Mouse (Mus musculus): ENCODE measurements around the gene Iqgap3. TPM values are rescaled to one million over a fixed set of nuclear protein-coding genes. Genes with fewer than 3 reads are reported as not detected.

Iqgap3 gene
- total RNA-seq, 2 experiments from 2014 or later = 14.8 to 16.8 TPM

DNA sequence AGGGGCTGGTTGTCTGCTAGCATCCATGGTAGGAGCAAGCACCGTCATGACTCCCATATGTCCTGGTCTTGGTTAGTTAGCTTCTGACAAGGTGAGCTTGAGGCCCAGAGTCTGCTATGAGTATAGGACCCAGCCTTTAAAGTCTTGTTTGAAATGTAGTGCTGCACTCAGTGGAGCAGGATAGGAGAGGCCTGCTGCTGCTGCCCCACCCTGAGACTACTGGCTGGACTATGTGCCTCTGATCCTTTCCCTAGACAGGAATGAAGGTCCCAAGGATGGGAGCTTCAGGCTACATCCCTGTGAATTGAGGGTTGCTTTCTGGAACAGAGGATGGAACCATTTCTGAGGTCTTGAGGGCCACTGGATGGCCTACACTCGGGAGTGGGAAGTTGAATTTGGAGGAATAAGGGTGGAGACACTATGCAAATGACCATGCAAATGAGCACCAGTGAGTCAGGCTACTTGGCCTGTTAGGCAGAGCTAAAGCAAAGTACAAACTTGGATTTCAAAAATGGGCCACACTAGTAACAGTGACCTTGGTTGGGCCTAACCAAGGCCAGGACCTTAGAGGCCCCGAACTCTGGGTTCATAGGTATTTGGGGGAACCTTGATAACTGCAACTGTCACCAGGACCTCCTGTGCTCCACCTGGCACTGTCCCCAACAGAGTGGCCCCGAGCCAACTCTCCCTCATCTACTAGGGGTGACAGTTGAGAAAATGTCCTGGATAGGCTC lies 67.2 kb downstream of the Iqgap3 start:
- DNase-seq (ENCODE audit: low spot score in 2 of 2) = peak in 1 of 2 experiments; percentile 44

DNA sequence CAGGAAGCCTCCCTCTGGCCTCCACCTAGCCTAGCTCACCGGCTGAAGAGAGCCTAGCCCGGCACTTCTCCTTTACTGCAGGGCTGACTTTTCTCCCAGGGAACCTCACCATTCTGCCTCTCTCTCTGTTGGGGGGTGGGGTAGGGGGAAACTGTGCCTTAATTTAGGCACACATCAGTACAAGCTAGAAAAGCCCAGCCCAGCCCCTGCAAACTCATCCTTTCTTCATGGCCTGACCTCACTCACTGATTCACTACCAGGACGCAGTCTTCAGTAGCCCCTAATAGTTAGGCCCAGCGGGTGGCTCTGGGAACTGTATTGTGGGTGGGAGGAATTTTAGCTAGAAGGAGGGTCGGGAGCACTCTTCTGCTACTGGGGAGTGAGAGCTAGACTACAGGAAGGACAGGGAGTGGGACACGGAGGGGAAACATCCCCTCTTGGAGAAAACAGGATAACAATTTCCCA lies 67.8 kb downstream of the Iqgap3 start:
- DNase-seq (ENCODE audit: low spot score in 2 of 2) = no peak

DNA sequence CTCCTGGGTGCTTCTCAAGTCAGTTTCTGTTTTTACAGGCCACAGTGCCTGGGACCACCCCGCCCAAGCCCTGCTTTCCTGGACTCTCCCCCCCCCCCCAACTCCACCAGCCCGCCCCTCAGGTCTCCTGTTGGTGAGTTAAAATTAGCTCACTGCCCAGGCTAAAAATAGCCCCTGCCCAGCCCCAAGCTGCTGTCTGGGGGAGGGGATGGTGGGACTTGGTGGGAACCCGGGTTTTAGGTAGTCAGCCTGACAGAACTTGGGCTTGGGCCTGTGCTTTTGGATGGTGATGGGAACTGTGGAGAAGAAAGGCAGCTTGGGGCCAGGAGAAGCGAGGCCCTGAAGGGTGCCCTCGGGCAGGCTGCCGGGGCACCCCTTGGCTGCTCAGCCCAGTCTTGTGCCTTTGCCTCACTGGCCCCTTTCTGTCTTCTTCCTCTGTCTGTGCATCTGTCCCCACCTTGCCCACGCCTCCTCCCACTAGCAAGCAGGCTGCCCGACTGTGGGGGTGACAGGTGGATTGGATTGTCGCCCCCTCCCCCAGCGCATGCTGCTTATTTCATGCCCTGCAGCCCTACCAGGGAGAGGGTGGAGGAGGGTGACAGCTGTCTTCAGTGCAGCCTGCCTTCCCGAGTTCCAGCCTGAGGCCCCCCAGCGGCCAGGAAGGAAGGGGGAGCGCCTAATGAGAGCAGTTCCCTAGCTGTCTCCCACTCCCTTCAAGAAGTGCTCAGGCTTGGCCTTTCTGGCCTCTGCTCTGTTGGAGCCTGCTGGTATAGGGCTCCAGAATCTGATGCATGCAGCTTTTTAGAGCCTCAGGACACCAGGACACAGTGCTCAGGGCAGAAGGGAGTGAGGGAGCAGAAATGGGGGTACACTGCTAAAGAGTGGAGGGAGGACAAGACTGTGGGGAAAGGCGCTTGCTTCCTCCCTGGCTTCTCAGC lies 68.6 kb downstream of the Iqgap3 start:
- peak in 1 of 2 experiments; percentile 48 for DNase-seq (ENCODE audit: low spot score in 2 of 2)

DNA sequence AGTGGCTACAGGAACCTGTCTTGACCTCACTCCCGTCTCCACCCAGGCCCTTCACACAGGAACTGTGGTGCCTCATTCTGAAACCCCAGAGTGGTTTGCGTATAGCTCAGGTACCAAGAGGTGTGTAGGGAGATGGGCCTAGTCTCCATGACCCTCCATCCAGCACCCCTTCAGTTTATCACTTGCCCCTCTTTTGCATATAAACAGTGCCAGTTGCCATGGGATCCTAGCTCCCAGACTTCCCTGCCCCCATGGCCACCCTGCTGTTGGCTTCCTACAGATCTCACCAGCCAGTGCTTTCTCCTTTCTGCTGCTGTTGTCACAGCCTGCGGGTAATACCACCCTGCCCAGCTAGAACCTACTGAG lies 69.2 kb downstream of the Iqgap3 start:
- no peak for DNase-seq (ENCODE audit: low spot score in 2 of 2)

DNA sequence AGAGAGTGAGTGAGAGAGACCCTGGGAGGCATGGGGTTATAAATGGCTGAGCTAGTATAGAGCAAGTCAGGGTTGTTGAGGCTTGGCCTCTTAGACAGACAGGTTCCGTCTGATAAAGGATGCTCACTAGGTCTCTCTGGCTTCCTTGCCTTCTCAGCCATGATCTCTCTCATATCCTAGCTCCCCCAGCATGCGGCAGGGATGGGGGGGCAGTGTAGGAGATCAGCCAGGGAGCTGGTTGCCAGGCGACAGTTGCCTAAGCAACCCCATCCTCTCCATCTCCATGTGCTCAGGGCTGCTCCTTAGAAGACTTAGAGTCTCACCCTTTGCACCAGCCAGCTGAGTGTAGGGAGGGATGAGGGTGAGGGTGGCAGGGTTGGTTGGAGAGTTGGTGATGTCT lies 70.3 kb downstream of the Iqgap3 start:
- no peak for DNase-seq (ENCODE audit: low spot score in 2 of 2)

DNA sequence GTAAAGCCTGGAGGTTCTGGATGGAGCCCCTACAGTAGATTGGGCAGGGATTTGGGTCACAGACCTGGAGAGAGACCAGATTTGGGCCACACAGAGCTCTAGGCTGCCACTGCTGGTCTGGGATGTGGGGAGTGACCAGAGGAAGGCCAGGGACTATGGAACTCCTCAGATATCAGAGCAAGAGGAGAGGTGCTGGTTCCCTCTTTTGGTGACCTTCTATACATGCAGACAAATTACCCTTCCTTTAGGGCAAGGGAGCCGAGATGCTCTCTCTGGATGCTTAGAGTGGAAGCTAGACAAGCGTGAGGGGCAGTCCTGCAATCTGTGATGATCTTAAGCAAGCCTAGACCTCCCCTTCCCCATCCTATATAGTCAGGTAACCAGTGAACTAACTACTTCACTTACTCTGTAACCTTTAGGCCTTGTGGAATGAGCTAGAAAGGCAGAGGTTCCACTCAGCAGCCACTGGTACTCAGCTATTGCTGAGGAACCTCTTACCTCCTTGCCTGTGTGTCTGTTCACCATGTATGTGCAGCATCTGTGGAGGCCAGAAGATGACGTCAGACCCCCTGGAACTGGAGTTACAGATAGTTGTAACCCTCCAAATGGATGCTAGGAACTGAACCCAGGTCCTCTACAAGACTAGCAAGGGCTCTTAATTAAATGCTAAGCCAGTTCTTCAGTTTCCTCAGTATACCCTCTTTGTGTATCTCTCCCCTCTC lies 71.7 kb downstream of the Iqgap3 start:
- DNase-seq (ENCODE audit: low spot score in 2 of 2) = no peak

DNA sequence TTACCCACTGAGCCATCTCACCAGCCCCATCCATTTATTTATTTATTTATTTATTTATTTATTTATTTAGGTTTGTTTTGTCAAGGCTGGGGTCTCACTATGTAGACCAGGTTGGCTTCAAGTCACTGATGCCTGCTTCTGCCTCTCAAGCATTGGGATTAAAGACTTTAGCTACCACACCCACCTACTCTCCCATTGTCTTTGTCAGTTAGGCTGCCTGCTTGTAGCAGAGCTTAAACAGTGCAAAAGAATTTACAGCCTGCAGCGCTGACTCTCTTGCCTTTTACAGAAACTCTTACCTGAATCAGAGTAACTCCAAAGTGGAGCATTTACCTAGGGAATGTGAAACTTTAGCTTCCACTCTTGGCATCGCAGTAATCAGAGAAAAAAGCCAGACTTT lies 72.5 kb downstream of the Iqgap3 start:
- no peak for DNase-seq (ENCODE audit: low spot score in 2 of 2)

DNA sequence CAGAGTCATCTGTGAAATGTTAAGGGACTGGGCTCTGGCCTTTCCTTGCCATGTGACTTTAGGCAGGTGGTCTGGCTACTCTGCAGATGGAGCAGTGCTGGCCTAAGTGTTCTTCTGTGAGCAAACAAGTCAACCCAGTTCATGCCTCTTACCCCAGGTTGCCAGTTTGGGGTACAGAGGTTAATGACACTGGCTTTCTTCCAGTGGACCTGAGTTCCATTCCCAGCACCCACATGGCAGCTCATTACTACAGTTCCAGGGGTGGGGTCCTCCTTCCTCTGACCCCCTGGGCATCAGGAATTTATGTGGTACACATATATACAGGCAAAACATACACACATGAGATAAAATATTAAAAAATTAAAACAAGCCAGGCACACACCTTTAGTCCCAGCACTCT lies 75.0 kb downstream of the Iqgap3 start:
- no peak for DNase-seq (ENCODE audit: low spot score in 2 of 2)

DNA sequence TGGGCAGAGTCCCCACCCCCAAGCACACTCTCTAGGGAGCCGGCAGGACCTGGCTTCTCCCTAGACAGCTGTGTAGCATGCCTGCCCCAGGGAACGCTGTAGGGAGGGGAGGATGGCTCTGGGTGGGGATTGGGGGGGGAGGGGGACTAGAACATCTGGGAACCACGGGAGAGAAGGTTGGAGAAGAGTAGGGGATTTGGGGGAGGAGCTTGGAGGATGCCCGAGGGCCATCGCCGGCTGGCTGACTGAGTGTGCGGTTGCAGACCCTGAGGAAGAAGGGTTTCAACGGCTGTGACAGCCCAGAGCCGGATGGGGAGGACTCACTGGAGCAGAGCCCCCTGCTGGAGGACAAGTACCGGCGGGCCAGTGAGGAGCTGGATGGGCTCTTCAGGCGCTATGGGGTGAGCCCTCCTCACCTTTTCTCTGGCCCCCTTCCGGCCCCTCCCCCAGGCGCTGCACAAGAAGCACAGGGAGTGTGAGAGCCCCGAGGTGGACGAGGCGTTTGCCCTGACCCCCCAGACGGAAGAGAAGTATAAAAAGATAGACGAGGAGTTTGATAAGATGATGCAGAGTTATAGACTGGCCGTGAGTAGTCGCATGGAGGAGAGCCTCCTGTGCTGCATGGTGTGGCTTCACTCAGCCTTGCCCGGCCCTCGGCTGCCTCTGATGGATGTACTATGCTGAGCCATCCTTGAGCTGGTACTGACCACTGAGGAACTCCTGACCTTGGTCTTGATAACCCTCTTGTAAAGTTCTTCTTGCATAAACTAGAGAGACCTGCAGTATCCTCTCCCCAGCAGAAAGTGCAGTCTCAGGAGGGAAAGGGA lies 76.2 kb downstream of the Iqgap3 start:
- peak in 1 of 2 experiments; percentile 53 for DNase-seq (ENCODE audit: low spot score in 2 of 2)

DNA sequence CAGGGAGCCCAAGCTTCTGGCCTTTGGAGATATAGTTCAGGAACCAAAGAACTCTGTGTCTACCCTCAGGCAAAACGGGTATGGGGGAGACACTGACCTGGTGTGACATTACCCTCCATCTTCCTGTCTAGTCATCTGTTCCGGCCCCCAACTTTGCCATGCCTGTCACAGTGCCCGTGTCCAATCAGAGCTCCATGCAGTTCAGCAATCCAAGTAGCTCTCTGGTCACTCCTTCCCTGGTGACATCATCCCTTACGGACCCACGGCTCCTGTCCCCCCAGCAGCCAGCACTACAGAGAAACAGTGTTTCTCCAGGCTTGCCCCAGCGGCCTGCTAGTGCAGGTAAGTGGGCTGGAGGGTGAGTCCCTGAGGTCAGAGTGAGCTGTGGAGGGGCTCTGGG lies 77.2 kb downstream of the Iqgap3 start:
- DNase-seq (ENCODE audit: low spot score in 2 of 2) = no peak

DNA sequence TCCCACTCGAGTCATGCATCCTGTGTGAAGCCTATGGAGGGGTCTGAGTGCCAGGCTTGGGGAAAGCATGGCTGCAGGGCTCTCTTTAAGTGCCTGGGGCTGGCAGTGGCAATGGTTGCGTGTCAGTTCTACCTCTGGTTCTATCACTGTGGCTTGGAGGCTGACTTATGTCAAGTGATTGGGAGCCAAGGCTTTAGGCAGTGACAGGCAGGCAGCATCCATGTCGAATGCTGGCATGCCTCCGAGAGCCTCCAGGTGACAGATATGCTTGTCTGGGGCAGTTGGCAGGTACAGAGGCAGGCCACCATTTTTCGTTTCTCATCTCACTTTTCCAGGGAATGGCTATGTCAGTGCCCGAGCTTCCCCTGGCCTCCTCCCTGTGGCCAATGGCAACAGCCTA lies 79.1 kb downstream of the Iqgap3 start:
- no peak for DNase-seq (ENCODE audit: low spot score in 2 of 2)

DNA sequence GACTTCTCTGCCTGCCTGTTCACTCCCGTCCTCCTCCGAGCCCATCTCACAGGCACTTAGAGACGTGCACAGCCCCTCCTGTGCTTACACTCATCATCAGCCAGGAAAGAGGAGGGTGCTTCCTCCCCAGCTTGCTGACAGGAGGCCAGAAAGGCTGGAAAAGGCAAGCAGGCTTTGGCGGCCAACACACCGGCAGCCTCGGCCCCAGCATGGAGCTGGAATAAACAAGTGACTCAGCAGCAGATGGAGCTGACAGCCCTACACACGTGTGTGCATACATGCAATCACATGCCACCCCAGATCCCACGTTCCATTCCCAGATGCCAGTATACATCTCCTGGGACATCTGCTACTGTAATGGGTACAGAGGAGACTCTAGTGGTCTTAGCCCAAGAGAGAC lies 80.5 kb downstream of the Iqgap3 start:
- no peak for DNase-seq (ENCODE audit: low spot score in 2 of 2)

DNA sequence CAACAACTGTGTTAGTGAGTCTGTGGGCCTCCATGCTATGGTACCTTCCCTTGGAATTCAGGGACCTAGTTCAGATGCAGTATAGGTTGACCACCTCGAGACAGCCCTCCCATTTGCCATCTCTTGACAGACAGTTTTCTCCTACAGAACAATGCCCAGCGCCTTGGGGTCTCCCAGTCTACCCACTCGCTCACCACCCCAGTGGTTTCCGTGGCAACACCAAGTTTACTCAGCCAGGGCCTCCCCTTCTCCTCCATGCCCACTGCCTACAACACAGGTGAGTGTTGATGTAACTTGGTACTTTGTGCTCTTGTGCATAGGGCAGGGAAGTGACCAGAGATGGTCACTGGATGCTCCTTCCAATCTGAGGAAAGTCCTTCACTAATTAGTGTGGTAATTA lies 81.0 kb downstream of the Iqgap3 start:
- no peak for DNase-seq (ENCODE audit: low spot score in 2 of 2)

DNA sequence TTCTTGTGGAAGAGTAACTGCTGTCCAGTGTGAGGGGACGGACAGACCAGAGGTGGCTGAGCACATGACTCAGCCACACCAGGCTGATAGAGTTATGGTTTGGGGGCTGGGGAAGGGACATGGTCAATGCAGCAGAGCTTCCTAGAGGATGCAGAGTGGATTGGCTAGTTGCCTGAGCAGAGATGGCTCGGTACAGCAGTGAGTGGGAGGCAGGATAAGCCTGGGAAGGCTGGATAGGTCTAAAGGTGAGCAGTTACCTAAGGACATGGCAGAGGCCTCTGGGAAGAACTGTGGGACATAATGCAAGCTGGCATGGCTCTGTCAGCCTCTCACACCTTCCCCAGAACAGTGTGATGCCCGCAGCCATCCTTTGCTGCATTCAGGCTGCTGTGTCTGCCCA lies 82.1 kb downstream of the Iqgap3 start:
- DNase-seq (ENCODE audit: low spot score in 2 of 2) = no peak

DNA sequence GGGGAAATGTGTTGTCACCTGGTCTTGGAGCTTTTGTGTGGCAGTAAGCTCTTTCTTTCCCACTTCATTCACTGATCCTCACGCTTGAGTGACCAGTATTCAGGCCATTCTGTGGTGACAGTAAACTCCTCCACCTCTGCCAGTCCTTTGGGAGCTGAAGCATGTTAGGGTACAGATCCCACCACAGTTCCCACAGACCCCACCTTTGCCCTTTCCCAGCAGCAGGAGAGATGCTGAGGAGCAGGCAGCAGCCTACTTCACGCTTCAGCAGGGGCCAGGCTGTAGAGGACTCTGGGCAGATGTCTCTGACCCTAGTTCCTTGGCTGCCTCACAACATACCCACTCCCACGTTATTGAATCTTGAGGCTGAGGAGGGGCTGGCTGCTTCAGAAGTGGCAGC lies 82.5 kb downstream of the Iqgap3 start:
- no peak for DNase-seq (ENCODE audit: low spot score in 2 of 2)

DNA sequence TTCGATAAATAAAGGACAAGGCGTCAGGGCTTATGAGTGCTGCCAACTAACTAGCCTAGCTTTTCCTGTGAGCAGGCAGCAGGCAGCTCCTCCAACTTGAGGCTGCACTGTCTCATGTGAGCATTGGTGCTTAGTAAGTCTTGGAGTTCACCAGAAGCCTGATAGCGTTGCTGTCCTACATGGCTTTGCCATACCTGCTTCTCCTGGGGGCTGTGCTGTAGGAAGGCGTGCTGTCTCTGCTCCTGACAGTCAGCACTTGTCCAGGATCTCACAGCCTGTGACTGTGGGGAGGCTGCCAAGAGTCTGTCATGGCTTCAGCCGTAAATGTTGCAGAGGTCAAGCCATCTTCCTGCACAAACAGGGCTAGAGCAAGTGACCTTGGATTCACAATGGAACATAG lies 84.3 kb downstream of the Iqgap3 start:
- DNase-seq (ENCODE audit: low spot score in 2 of 2) = no peak

DNA sequence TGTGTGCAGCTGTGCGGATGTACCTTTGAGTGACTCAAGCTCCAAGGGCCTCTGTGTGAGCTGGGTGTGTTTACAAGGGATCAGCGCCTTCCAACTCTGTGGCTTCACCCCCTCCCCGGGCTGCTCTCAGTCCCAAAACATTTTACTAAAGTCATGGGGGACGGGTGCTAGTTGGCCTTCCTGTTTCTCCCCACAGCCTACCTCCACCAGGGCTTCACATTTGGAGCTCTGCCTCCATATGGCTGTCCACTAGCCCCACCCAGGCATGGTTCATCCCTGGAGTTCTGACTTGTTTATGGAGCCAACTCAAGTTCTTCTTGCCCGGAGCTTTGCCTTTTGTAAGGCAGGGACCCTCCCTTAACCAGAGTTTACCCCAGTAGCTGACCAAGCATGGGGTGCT lies 88.6 kb downstream of the Iqgap3 start:
- DNase-seq (ENCODE audit: low spot score in 2 of 2) = no peak

All from gastrocnemius, postnatal 4 days (tissue).